Mouse (Mus musculus) olfactory bulb, adult 2 months (tissue): ENCODE data around the gene Mthfd2l. TPM values are rescaled to one million over a fixed set of nuclear protein-coding genes. Genes with fewer than 3 reads are reported as not detected.

Source experiments
- H3K27ac ChIP-seq: fragments of 200-500 bp; 2 replicates; pipeline ENCODE4 v1.5.1; 2012; ENCODE audit warnings: low read depth, low read length; ENCODE audit not compliant: insufficient read depth
- H3K4me1 ChIP-seq: fragments of 200-500 bp; 2 replicates; pipeline ENCODE4 v1.6.1; 2012; ENCODE audit warnings: low read length; ENCODE audit not compliant: control insufficient read depth, insufficient read depth
- H3K4me3 ChIP-seq: fragments of 200-500 bp; 2 replicates; pipeline ENCODE4 v1.5.1; 2012; ENCODE audit warnings: mild to moderate bottlenecking, low read depth, low read length, moderate library complexity; ENCODE audit not compliant: insufficient read depth
- CTCF ChIP-seq: fragments of 200-500 bp; IDR thresholded peaks from 2 replicates; pipeline ENCODE4 v1.5.1; 2012; ENCODE audit warnings: low read depth, mild to moderate bottlenecking, low read length, moderate library complexity; ENCODE audit not compliant: insufficient read depth
- POLR2A ChIP-seq: fragments of 200-500 bp; IDR thresholded peaks from 2 replicates; pipeline ENCODE4 v1.6.1; 2012; ENCODE audit warnings: mild to moderate bottlenecking, low read depth, low read length, moderate library complexity; ENCODE audit not compliant: insufficient read depth
- WGBS: fragments of 180-500 bp; shearing (Covaris S2); methylation state at CpG from one replicate; pipeline ENCODE4 v1.1.7; 2018; 5-methylcytosine and 5-hydroxymethylcytosine counted together
- polyA plus RNA-seq: library from polyadenylated mRNA; stranded (reverse); fragments of >200 nt; gene quantifications from 2 replicates; pipeline ENCODE4 v1.2.4, GENCODE M21; 2012; ENCODE audit warnings: low replicate concordance; ENCODE audit not compliant: missing spikeins, insufficient read depth, insufficient read length

Gene Mthfd2l
- polyA plus RNA-seq, 1 experiment = not detected

DNA sequence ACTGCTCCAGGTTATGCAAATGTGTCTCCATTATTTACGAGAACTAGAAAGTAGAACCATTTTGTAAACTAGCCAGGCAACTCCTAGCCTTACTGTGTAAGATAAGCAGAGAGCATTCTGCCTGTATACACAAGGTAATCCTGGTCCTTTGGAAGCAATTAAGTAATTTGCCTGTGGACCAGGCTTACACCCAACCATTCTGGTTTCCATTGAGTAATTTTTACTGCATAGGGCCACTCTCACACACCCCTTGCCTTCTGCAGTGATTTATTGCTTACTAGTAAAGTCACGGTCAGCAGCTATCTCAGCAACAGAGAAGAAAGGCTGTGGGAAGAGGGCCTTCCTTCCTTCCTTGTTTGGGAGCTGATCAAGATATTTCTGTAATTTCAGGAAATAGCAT is 5.8 kb downstream of the Mthfd2l start:
- no peak for TF ChIP-seq POLR2A
- TF ChIP-seq CTCF = no peak
- H3K27ac ChIP-seq = no peak overlapping the region
- H3K4me3 ChIP-seq = no peak overlapping the region
- WGBS = 80% methylated on average over 2 of the region's 2 CpGs
- H3K4me1 ChIP-seq = no peaks in the 10 kb centered on the region

GRCm38 (mm10) chr5:90945453-90945852 is 14.5 kb downstream of the Mthfd2l start:
- WGBS = 95% methylated on average over 2 of the region's 2 CpGs
- TF ChIP-seq POLR2A = no peak
- no peak for TF ChIP-seq CTCF
- Histone ChIP-seq H3K4me1 (no peaks in the 10 kb centered on the region), H3K27ac (no peak overlapping the region), H3K4me3 (no peak overlapping the region)

DNA sequence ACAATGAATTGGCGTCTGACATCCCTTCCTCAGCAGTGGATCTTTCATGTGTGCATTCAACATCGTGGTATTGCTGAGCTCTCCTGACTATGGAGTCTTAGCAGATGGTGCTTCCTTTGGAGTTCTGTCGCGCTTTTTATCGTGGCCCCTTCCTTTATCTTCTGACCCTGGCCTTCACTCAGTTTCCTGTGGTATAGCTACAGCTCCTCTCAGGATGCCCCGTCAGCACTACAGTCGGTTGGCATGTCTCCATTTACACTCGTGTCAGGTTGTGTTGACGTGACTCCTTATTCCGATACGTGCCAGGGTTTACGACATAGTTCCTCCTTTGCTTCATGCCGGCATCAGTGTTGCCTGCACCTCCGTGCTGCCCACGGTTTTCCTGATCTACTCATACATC is 18.6 kb downstream of the Mthfd2l start:
- H3K27ac ChIP-seq = no peak overlapping the region
- no peak overlapping the region for H3K4me3 ChIP-seq
- 94% methylated on average over 15 of the region's 15 CpGs for WGBS
- TF ChIP-seq CTCF (no peak), POLR2A (no peak)
- H3K4me1 ChIP-seq = no peaks in the 10 kb centered on the region

- WGBS = 23% methylated on average over 2 of the region's 2 CpGs
- Histone ChIP-seq H3K4me3 (no peak overlapping the region), H3K4me1 (no peaks in the 10 kb centered on the region), H3K27ac (no peak overlapping the region)
- TF ChIP-seq POLR2A (no peak), CTCF (no peak)
These were observed 20.6 kb downstream of the Mthfd2l start for GRCm38 (mm10) chr5:90951475-90951874.

- TF ChIP-seq POLR2A = no peak
- TF ChIP-seq CTCF = no peak
These were observed 22.0 kb downstream of the Mthfd2l start for GRCm38 (mm10) chr5:90952731-90953481.

GRCm38 (mm10) chr5:90964316-90964715 is 33.4 kb downstream of the Mthfd2l start:
- WGBS = 76% methylated on average over 4 of the region's 4 CpGs

More at GRCm38 (mm10) chr5:90952731-90953481, 22.0 kb downstream of the Mthfd2l start:
- 91% methylated on average over 8 of the region's 8 CpGs for WGBS
- no peaks in the 10 kb centered on the region for H3K4me1 ChIP-seq
- H3K27ac ChIP-seq = no peak overlapping the region
- no peak overlapping the region for H3K4me3 ChIP-seq

DNA sequence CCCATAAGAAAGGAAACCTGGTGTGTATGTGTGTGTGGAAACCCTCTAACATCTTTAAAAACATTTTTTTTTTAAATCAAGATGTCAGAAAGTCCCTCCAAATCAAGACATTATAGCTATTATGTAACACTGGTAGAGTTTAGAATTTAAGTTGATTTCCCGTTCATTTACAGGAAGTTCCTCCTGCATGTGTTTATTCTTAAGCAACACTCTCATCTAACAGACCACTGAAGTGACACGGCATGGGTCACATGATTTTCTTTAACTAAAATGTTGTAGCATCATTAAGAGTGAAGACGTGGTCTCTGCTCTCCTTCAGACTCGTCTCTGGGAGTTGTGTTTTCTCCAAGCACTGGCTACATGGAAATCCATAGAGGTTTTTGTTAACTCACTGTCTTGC is 33.8 kb downstream of the Mthfd2l start:
- TF ChIP-seq CTCF (no peak), POLR2A (no peak)
- Histone ChIP-seq H3K27ac (no peak overlapping the region), H3K4me1 (peaks cover 9% of the 10 kb centered on the region), H3K4me3 (no peak overlapping the region)
- WGBS = 87% methylated on average over 4 of the region's 4 CpGs

More at GRCm38 (mm10) chr5:90964316-90964715, 33.4 kb downstream of the Mthfd2l start:
- TF ChIP-seq CTCF = peak; percentile 50; the same call in 1 of the 2 replicates
- TF ChIP-seq POLR2A = no peak
- Histone ChIP-seq H3K4me3 (no peak overlapping the region), H3K27ac (no peak overlapping the region), H3K4me1 (peaks cover 9% of the 10 kb centered on the region)

- WGBS = 57% methylated on average over 4 of the region's 4 CpGs
- no peak overlapping the region for H3K27ac ChIP-seq
- peaks cover 9% of the 10 kb centered on the region for H3K4me1 ChIP-seq
- no peak overlapping the region for H3K4me3 ChIP-seq
- no peak for TF ChIP-seq CTCF
- TF ChIP-seq POLR2A = no peak
These were observed 34.5 kb downstream of the Mthfd2l start for GRCm38 (mm10) chr5:90965386-90965785.

- WGBS = 72% methylated on average over 4 of the region's 4 CpGs
- no peaks in the 10 kb centered on the region for H3K4me1 ChIP-seq
- no peak overlapping the region for H3K27ac ChIP-seq
- no peak overlapping the region for H3K4me3 ChIP-seq
- TF ChIP-seq POLR2A = no peak
- no peak for TF ChIP-seq CTCF
These were observed 46.3 kb downstream of the Mthfd2l start for GRCm38 (mm10) chr5:90977244-90977643.

DNA sequence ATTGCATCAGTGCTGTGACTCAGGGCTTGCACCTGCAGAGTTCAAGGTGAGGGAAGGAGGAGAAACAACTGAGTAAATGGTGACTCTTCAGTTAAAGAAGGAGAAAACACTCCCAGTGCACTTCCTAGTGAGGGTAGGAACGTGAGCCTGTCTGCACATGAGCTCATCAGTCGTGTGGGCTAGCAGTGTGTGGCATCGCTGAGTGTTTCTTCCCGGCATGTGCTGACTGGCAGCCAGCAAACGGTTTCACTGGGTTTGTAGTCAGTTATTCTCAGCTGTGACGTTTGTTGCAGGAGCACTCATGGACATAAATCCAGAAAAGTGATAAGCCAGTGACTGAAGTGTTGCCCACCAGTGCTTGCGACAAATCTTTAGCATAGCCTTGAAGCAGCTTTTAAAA is 49.4 kb downstream of the Mthfd2l start:
- no peaks in the 10 kb centered on the region for H3K4me1 ChIP-seq
- no peak overlapping the region for H3K27ac ChIP-seq
- 91% methylated on average over 7 of the region's 7 CpGs for WGBS
- no peak overlapping the region for H3K4me3 ChIP-seq
- TF ChIP-seq POLR2A = no peak
- TF ChIP-seq CTCF = no peak
